Mouse (Mus musculus): Measurements from ENCODE around the gene Acvr2b. TPM values are rescaled to one million over a fixed set of nuclear protein-coding genes. Genes with fewer than 3 reads are reported as not detected.

The Acvr2b gene
- polyA plus RNA-seq (2015; fragmentation: Illumina TruSeq; extraction: RNeasy Lipid Tissue Mini Kit (QIAGEN cat#74804); ENCODE audit: insufficient read depth, low read depth, low replicate concordance) = 1.1 TPM

DNA sequence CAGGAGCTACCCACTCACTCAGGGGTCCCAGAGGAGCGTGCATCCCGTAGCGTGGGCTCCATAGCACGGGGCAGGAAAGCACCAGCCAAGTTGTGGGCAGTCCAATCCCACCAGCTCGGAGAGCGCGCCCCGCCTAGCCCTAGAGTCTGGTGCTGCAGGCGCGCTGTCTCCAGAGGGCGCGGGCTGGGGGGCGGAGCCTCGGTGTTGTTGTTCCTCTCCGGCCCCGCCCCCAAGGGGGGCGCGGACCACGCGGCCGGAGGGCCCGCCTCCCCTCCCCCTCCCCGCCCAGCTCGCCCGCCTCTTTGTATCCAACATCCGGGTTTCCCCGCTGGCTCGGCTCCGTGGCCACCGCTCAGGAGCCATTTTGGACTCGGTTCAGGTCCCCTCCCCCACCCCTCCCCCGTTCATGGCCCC, at the start of gene Acvr2b:
Acvr2b (plus strand) TSS at position 318 of the 414 bp plus-strand sequence.

DNA sequence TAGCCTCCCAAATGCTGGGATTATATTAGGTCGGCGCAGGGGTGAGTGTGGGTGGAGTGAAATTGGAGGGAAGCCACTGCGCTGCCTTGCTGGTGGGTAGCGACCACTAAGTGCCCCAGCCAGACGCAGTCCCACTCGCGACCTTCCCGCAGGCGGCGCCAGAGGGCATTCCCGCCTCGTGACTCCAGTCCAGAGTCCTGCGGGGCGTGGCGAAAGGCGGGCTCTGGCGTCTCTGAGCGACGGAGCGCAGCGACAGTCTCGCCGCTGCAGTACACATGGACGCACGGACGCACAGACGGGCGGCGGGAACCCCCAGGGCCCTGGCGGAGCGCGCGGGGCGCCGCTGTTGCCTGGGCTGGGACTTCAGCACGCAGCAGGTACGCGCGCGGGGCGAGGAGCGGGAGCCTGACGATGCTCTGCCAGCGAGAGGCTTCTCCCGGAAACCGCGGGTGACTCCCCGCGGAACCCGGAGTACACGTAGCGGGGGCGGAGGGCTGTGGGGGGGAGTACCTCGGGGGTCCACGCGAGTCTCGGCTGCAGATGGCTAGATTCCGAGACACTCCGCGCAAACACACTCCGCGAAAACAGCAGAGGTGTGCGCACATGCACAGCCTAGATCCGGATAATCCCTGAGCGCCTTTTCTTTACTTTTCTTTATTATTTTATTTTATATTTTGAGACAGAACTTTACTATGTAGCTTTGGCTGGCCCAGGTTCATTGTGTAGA, 44.4 kb upstream of the Acvr2b start, which contains the start of gene Xylb:
Xylb (plus strand) TSS at position 51 of the 727 bp plus-strand sequence.

DNA sequence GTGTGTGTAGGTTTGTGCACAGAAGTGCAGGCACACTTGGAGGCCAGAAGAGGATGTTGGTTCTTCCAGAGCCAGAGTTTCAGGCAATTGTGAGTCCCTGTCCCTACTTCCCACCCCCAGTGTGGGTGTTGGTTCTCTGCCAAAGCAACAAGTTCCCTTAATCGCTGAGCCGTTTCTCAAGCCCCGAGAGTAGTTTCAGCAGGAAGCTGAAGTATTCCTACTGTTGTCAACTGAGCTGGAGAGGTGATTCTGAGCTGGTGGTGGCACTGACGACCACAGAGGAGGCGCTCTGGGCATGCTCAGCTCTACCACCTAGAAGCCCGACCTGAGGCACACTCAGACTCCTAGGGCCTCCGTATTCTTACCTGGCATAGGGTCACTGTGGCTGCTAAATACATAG, 36.6 kb upstream of the Acvr2b start, which contains the start of gene Slc22a14:
Slc22a14 (minus strand) TSS at position 270 of the 400 bp plus-strand sequence.

DNA sequence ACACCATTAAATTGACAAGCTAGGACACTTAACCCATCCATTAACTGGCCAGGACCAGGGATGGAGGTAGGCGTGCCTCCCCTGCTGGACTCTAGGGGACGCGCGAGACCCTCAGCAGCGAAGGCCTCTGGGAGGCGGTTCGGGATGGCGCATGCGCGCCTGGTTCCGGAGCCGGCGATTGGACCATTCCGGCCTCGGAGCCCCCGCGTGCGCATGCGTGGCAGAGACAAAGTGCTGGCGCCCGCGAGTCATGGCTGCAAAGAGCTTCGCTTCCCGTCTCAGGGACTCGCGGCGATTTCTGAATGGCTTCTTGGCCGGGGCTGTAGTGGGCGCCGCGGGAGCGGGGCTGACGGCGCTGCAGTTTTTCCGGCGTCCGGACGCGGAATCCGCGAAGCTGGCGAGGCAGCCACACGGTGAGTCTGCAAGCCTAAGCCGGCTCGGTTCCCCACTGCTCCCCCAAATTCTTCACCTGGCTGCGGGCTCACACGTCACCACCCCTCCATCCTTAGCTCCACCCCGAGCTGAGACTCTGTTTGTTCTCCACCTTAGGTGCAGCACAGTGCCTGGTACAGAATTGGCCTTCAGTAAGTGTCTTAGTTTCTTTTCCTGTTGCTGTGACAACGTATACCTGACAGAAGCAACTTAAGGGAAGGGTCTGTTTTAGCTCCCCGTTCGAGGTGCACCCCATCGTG, 43.0 kb downstream of the Acvr2b start, which contains the start of gene Exog:
Exog (plus strand) TSS at position 206 of the 692 bp plus-strand sequence.

Other genes starting within 250 kb of the Acvr2b start
- 0.63 TPM for gene Acaa1b, start 245.0 kb upstream of the Acvr2b start, polyA plus RNA-seq (2015; fragmentation: Illumina TruSeq; extraction: RNeasy Lipid Tissue Mini Kit (QIAGEN cat#74804); ENCODE audit: insufficient read depth, low read depth, low replicate concordance)
- not detected for gene Gm47289, start 243.0 kb upstream of the Acvr2b start, polyA plus RNA-seq (2015; fragmentation: Illumina TruSeq; extraction: RNeasy Lipid Tissue Mini Kit (QIAGEN cat#74804); ENCODE audit: insufficient read depth, low read depth, low replicate concordance)
- gene Slc22a13, start 193.0 kb upstream of the Acvr2b start, polyA plus RNA-seq (2015; fragmentation: Illumina TruSeq; extraction: RNeasy Lipid Tissue Mini Kit (QIAGEN cat#74804); ENCODE audit: insufficient read depth, low read depth, low replicate concordance) = not detected
- gene Oxsr1, start 79.7 kb upstream of the Acvr2b start, polyA plus RNA-seq (2015; fragmentation: Illumina TruSeq; extraction: RNeasy Lipid Tissue Mini Kit (QIAGEN cat#74804); ENCODE audit: insufficient read depth, low read depth, low replicate concordance) = 7.8 TPM
- 37.1 TPM for gene Acaa1a, start 62.4 kb upstream of the Acvr2b start, polyA plus RNA-seq (2015; fragmentation: Illumina TruSeq; extraction: RNeasy Lipid Tissue Mini Kit (QIAGEN cat#74804); ENCODE audit: insufficient read depth, low read depth, low replicate concordance)
- gene Myd88, start 60.7 kb upstream of the Acvr2b start, polyA plus RNA-seq (2015; fragmentation: Illumina TruSeq; extraction: RNeasy Lipid Tissue Mini Kit (QIAGEN cat#74804); ENCODE audit: insufficient read depth, low read depth, low replicate concordance) = 9.2 TPM
- gene Xylb, start 44.7 kb upstream of the Acvr2b start, polyA plus RNA-seq (2015; fragmentation: Illumina TruSeq; extraction: RNeasy Lipid Tissue Mini Kit (QIAGEN cat#74804); ENCODE audit: insufficient read depth, low read depth, low replicate concordance) = 2.5 TPM
- gene Slc22a14, start 36.6 kb upstream of the Acvr2b start, polyA plus RNA-seq (2015; fragmentation: Illumina TruSeq; extraction: RNeasy Lipid Tissue Mini Kit (QIAGEN cat#74804); ENCODE audit: insufficient read depth, low read depth, low replicate concordance) = not detected
- gene Exog, start 42.8 kb downstream of the Acvr2b start, polyA plus RNA-seq (2015; fragmentation: Illumina TruSeq; extraction: RNeasy Lipid Tissue Mini Kit (QIAGEN cat#74804); ENCODE audit: insufficient read depth, low read depth, low replicate concordance) = 2.2 TPM
- not detected for gene Scn5a, start 176.9 kb downstream of the Acvr2b start, polyA plus RNA-seq (2015; fragmentation: Illumina TruSeq; extraction: RNeasy Lipid Tissue Mini Kit (QIAGEN cat#74804); ENCODE audit: insufficient read depth, low read depth, low replicate concordance)

Measured in pancreas, adult 10 weeks (tissue).